Mouse (Mus musculus): ENCODE results near the gene Aldh1b1.

DNA sequence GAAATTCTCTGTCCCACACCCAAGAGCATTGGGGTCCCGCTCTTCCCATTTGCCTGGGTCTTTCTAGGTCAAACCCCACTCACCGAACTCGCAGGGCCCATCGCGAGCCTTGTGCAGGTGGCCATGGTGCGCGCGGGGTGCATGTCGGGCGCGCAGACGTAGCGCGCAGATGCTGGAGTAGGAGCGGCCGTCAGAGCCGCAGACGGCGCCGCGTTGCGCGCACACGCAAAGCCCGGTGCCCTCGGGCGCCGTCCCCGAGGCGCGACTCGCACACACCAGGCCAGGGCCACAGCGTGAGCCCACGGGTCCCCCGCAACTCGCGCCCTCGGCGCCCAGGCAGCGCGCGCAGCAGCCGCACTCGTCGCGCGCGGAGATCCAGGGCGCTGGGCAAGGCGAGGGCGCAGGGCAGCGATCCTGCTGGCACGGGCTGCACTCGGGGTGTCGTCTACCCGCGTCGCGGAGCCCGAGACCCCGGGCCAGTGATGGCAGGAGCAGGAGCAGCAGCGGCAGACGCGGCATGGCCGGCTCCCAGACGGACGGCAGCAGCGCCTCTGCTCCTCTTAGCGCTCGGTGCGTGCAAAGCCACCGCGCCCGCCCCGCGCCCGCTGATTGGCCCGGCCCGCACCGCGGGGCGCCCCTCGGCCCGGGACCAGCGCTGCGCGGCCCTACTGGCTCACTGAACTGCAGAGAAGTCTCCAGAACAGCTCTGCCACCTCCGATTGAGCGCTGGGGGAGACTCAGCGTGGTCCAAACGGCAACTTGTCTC, 27.6 kb downstream of the Aldh1b1 start, which contains the start of gene Igfbpl1:
- TF ChIP-seq CTCF (IDR thresholded peaks at IDR 0.05; ENCODE audit: borderline replicate concordance, extremely low read depth, insufficient read depth, insufficient read length) (no peak), POLR2A (IDR thresholded peaks at IDR 0.05; ENCODE audit: borderline replicate concordance, extremely low read depth, insufficient read depth, insufficient read length, poor library complexity, severe bottlenecking) (peak; percentile 73)
